Mouse (Mus musculus) small intestine, adult 2 months (tissue): Measurements from ENCODE around the gene Pi4k2b.

Experiments
- CTCF ChIP-seq: fragments of 200-500 bp; IDR thresholded peaks from 2 replicates; pipeline ENCODE4 v1.5.1; 2012; ENCODE audit warnings: low read depth, mild to moderate bottlenecking, control low read depth, inconsistent platforms, low read length, moderate library complexity, mixed read lengths; ENCODE audit not compliant: insufficient replicate concordance, insufficient read length; ENCODE audit errors: extremely low read depth
- POLR2A ChIP-seq: fragments of 200-500 bp; IDR thresholded peaks from 2 replicates; pipeline ENCODE4 v1.6.1; 2012; ENCODE audit warnings: low read depth, mild to moderate bottlenecking, control low read depth, inconsistent platforms, low read length, moderate library complexity

- TF ChIP-seq POLR2A (no peak), CTCF (no peak)
Observed at GRCm38 (mm10) chr5:52727747-52728146, 13.6 kb upstream of the Pi4k2b start.
